Mouse (Mus musculus): ENCODE results near the gene Ext2. TPM values are rescaled to one million over a fixed set of nuclear protein-coding genes. Genes with fewer than 3 reads are reported as not detected.

Ext2 gene
- total RNA-seq, 4 experiments from 2014 or later, result 38.7 to 43.0 (median 42.0) TPM

GRCm38 (mm10) chr2:93683674-93684073, 138.7 kb downstream of the Ext2 start:
- no peak for DNase-seq (ENCODE audit: low spot score in 2 of 2)

- DNase-seq (ENCODE audit: low spot score in 2 of 2), result no peak
These were observed 139.7 kb downstream of the Ext2 start for GRCm38 (mm10) chr2:93682601-93683202.

DNA sequence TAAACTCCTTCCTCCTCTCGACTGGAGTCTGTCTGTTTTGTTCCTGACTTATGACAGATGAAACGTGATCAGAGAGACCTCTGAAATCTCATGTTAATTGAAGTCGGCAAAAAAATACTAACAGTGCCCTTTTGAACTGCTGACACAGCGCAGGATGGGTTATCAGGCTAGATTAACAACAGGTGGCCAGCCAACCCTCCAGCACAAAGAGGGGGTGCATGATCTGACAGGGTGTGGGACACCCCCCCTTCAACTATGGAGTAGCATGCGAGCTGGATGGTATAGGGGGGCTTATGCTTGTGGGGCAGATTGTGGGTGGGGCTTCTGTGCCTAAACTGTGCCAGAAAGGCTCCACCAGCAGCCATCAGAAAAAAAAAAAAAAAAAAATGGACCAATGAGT, 141.0 kb downstream of the Ext2 start:
- no peak for DNase-seq (ENCODE audit: low spot score in 2 of 2)

DNA sequence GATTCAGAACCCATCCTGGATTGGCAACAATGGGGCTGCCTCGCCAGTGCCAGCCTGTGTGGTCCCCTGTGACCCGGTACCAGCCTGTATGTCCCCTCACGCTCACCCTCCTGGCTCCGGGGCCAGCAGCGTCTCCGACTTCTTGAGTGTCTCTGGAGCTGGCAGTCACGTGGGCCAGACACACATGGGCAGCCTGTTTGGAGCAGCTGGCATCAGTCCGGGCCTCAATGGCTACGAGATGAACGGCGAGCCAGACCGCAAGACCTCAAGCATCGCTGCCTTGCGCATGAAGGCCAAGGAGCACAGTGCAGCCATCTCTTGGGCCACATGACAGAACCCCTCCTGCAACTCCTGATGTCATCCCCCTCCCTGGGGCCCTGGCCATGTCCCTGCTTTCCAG, 145.1 kb downstream of the Ext2 start:
- DNase-seq (ENCODE audit: low spot score in 2 of 2), result no peak

GRCm38 (mm10) chr2:93671573-93672184, 150.7 kb downstream of the Ext2 start:
- no peak for DNase-seq (ENCODE audit: low spot score in 2 of 2)

DNA sequence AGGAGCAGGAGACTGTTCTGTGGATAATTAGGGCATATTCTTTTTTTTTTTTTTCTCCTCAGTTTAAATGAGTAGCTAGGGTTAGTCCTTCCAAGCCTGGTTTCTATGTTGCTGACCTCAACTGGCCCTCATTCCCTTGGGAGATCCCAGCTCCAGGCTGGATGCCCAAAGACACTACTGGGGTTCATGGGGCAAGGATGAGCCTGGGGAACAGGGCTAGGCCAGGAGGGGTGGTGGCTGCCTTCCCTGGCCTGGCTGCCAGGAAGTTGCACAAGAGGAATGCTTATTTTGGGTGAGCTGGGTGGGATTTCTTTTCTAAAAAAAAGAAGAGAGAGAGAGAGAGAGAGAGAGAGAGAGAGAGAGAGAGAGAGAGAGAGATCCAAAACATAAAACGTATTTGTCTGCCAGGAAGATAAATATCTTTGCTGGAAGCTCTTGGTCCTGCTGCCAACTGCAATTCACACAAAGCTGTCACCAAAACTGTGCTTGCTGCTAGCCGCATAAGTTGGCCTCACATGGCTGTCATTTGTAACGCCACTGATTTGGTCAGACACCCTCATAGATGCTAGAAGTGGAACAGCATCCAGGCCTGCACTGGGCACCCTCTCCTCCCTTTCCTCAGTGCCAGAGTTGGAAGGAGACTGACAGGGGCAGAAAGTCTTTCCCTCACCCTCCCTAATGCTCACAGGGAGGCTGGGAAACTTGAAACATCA, 156.1 kb downstream of the Ext2 start:
- DNase-seq (ENCODE audit: low spot score in 2 of 2), result peak in 1 of 2 experiments; percentile 32

GRCm38 (mm10) chr2:93665472-93665871, 156.9 kb downstream of the Ext2 start:
- no peak for DNase-seq (ENCODE audit: low spot score in 2 of 2)

- no peak for DNase-seq (ENCODE audit: low spot score in 2 of 2)
These were observed 160.0 kb downstream of the Ext2 start for GRCm38 (mm10) chr2:93662240-93662865.

DNA sequence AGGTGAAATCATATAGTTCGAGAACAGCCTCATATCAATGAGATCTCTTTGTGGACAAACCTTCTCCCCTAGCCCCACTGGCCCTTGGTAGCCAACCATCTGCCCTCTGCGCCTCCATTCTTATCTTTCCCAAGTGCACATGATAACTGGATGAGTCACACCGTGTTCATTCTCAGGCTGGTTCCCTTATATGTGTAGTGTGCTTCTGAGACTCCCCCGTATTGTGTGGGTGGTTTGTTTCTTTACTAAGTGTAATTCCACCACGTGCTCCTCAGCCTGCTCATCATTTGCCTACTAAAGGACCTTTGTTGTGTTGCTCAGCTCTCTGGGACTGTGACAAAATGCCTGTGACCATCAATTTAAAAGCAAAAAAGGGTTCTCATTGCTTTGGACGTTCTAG, 161.3 kb downstream of the Ext2 start:
- DNase-seq (ENCODE audit: low spot score in 2 of 2), result no peak

DNA sequence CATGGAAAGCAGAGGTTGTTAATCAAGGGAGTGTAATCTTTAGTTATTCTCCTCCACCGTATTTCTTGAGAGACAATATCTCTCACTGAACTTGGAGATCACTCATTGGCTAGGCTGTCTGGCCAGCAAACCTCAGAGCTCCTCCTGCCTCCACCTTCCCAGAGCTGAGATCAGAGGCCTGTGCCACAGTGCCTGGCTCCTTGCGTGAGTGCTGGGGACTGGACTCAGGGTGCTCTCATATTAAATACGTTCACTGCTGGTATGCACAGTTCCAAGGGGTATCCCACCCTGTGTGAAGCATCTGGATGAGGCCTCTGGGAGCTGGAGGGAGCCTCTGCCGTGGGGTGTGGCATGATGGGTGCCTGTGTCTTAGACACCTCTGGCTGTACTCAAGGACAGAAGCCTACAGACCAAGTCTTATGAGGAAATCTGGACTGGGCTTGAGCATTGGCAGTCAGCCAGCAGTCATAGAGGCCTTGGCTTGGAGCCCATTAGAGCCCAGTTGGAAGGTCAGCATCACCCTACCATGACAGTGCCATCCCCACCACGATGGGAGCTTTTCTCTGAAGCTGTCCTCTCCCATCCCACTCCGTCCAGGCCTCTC, 162.6 kb downstream of the Ext2 start:
- no peak for DNase-seq (ENCODE audit: low spot score in 2 of 2)

- no peak for DNase-seq (ENCODE audit: low spot score in 2 of 2)
These were observed 163.4 kb downstream of the Ext2 start for GRCm38 (mm10) chr2:93659004-93659403.

DNA sequence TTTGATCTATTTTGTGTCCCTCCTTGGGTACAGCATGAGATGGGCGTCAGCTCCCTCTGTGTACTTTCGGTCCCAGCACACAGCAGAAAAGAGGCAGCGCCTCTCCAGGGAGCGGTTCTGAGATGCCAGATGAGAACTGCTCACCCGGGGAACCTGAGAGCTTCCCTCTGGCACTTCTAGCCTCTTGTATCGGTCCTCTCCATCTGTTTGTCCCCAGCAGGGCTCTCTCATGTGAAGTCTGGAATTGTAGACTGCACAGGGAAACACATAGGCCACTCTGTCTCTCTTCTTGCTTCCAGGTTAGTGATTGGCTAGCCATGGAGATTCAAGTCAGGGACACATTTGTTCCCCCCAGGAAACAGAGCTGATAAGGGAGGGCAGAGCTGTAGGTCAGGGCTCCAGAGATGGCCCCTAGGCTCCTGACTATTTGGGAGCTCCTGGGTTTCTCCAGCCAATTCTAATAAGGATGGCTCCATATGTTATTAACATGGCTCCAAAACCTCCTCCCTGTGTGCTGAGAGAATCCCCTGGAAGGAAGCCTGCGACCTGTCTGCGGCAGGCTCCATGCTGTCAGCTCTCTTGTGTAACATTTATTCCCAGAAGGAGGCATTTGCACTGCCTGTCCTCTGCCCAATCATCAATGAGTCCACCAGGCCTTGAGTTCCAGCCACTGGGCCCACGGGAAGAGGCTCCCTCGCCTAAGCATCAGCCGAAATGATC, 167.9 kb downstream of the Ext2 start:
- no peak for DNase-seq (ENCODE audit: low spot score in 2 of 2)

GRCm38 (mm10) chr2:93649243-93649870, 173.0 kb downstream of the Ext2 start:
- DNase-seq (ENCODE audit: low spot score in 2 of 2), result no peak

DNA sequence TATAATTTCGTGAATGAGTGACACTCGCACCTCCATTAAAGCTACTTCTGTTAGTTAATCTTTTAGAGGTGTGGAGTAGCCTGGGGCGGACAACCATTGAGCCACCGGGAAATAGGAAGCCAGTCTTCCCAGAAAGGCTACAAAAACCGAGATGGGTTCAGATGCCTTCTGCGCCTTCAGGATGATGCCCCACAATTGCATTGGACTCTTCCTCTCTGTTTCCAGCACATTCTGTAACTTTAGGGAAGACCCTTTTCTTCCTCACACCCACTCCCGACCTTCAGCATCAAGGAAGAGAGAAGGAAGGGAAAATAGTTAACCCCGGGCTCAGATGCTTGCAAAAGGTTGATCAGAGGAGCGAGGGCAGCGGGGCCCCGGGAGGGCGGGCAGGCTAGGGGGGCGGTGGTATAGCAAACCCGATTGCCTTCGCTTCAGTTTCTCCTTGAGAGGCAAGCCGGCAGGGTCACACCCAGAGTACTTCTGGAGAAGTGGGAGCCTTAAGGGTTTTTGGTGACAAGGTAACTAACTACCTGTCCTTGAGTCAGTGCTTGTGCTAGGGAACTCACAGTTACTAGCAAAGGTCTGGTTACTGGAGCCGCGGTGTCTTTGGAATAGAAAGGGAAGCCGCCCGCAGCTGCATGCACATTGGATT, 174.3 kb downstream of the Ext2 start:
- no peak for DNase-seq (ENCODE audit: low spot score in 2 of 2)

GRCm38 (mm10) chr2:93647051-93647923, 175.1 kb downstream of the Ext2 start:
- no peak for DNase-seq (ENCODE audit: low spot score in 2 of 2)

DNA sequence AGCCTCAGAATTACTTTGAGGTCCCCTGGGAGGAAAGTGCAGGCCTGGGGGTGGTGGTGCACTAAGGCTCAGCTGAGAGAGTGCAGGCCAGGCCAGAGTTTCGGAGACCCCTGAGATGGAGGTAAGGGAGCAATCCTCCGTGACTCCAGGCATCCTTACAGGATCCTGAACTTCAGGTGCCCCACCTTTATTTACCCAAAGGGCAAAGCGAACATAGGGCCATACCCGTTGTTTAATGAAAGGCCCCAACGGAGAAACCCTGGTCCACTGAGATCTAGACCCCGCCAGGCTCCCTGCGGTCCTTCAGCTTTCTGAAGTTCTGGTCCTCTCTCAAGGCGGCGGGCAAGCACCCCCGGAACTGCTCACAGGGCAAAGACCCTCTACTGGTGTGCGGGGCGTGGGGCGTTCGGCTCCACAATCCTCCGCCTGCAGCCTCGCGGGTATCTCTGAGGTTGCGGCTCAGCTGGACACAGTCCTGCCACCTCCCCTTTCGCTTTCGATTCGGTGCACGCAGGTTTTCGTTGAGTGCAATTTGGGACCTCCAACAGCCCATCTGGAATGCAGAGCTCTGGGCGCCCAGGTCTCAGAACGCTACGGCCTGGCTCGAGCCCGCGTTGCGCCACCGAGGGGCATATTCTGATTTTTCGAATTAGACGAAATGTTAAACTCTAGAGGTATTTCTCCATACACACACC, 176.6 kb downstream of the Ext2 start:
- no peak for DNase-seq (ENCODE audit: low spot score in 2 of 2)

GRCm38 (mm10) chr2:93645197-93645596, 177.2 kb downstream of the Ext2 start:
- DNase-seq (ENCODE audit: low spot score in 2 of 2), result no peak

DNA sequence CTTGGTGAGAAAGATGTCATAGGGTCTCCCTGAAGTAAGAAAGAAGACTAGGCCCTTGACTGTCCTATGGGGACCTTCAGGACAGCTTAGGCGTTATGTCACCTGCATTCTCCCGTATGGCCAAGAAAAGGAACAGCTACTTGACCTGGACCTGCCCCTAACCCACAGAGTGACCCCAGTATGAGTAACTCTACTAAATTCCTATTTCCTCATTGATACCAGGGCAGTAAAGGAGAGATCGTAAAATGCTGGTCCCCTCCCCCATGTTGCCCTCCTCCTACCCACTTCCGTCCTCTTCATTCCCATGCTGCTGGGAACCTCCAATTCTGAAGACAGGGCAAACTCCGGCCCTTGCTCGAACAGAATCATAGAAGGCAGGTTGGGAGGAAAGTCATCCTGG, 177.6 kb downstream of the Ext2 start:
- no peak for DNase-seq (ENCODE audit: low spot score in 2 of 2)

- no peak for DNase-seq (ENCODE audit: low spot score in 2 of 2)
These were observed 178.1 kb downstream of the Ext2 start for GRCm38 (mm10) chr2:93644234-93644633.

All from gastrocnemius, adult 8-10 months (tissue).